Mouse (Mus musculus): ENCODE measurements around the gene Cox5b. TPM values are rescaled to one million over a fixed set of nuclear protein-coding genes. Genes with fewer than 3 reads are reported as not detected.
"Not testable (repeated sequence)": the region's sequence is repeated elsewhere in the genome, so short reads cannot be mapped to it uniquely, and the experiment has no call there.

Cox5b gene
- polyA plus RNA-seq, 1 experiment, result 313 TPM

GRCm38 (mm10) chr1:36657658-36658415 is 33.4 kb upstream of the Cox5b start:
- TF ChIP-seq CTCF (IDR thresholded peaks at IDR 0.05; ENCODE audit: control insufficient read depth, insufficient read depth, insufficient replicate concordance, low read depth, low read length), result no peak
- no peak for TF ChIP-seq POLR2A (IDR thresholded peaks at IDR 0.05; ENCODE audit: control insufficient read depth, low read depth, low read length)
- H3K36me3 ChIP-seq (ENCODE audit: control insufficient read depth, insufficient read depth, low read length), result peaks cover 1% of the 10 kb centered on the region
- no peak overlapping the region for H3K4me3 ChIP-seq (ENCODE audit: control insufficient read depth, low read depth, low read length)
- no peak overlapping the region for H3K27ac ChIP-seq (ENCODE audit: control insufficient read depth, insufficient read depth, low read depth, low read length)
- no peaks in the 10 kb centered on the region for H3K4me1 ChIP-seq (ENCODE audit: control insufficient read depth, insufficient read depth, low read length)
- no peaks in the 10 kb centered on the region for H3K27me3 ChIP-seq (ENCODE audit: control insufficient read depth, insufficient read depth, low read length)

DNA sequence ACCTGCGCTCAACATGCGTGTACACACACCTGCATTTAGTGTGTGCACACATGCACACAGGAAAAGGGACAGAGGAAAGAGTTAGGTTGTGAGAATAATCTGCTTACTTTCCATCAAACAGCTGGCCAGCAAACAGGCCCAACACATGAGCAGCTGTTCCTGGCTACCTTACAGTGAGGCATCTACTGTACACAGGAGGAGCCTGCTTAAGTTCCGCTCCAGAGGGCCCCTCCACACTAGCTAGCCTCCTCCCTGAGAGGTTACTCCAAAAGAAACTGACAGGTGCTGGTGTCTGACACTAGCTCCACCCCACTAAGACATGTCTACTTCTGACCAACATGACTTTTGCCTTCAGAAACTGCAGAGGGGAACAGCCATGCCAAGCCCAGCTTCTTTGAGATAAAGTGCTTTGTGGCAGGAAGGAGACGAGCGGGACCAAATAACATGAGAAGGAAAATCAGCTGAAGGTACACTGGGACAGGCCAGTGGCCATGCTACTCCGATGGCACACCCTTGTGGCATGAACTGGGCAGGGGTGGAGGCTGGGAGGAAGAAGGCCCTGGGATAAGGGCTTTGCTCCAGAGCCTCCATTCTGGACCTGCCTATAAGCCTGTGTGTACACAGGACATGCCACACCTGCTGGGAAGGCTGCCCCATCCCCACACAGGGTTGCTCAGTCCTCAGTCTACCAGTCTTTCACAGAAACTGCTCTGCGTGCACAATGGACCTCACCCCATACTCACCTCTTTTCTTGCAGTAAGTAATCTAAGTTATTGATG is 32.4 kb upstream of the Cox5b start:
- no peaks in the 10 kb centered on the region for H3K4me1 ChIP-seq (ENCODE audit: control insufficient read depth, insufficient read depth, low read length)
- H3K36me3 ChIP-seq (ENCODE audit: control insufficient read depth, insufficient read depth, low read length), result peaks cover 1% of the 10 kb centered on the region
- no peaks in the 10 kb centered on the region for H3K27me3 ChIP-seq (ENCODE audit: control insufficient read depth, insufficient read depth, low read length)
- no peak for TF ChIP-seq CTCF (IDR thresholded peaks at IDR 0.05; ENCODE audit: control insufficient read depth, insufficient read depth, insufficient replicate concordance, low read depth, low read length)
- TF ChIP-seq POLR2A (IDR thresholded peaks at IDR 0.05; ENCODE audit: control insufficient read depth, low read depth, low read length), result no peak
- H3K27ac ChIP-seq (ENCODE audit: control insufficient read depth, insufficient read depth, low read depth, low read length), result no peak overlapping the region
- H3K4me3 ChIP-seq (ENCODE audit: control insufficient read depth, low read depth, low read length), result no peak overlapping the region

GRCm38 (mm10) chr1:36664457-36664856 is 26.8 kb upstream of the Cox5b start:
- Histone ChIP-seq H3K4me3 (ENCODE audit: control insufficient read depth, low read depth, low read length) (no peak overlapping the region), H3K36me3 (ENCODE audit: control insufficient read depth, insufficient read depth, low read length) (no peaks in the 10 kb centered on the region; the same call in 1 of the 2 replicates), H3K27ac (ENCODE audit: control insufficient read depth, insufficient read depth, low read depth, low read length) (no peak overlapping the region), H3K27me3 (ENCODE audit: control insufficient read depth, insufficient read depth, low read length) (no peaks in the 10 kb centered on the region), H3K4me1 (ENCODE audit: control insufficient read depth, insufficient read depth, low read length) (peaks cover 2% of the 10 kb centered on the region; the same call in 1 of the 2 replicates)
- TF ChIP-seq CTCF (IDR thresholded peaks at IDR 0.05; ENCODE audit: control insufficient read depth, insufficient read depth, insufficient replicate concordance, low read depth, low read length), result no peak
- TF ChIP-seq POLR2A (IDR thresholded peaks at IDR 0.05; ENCODE audit: control insufficient read depth, low read depth, low read length), result no peak

DNA sequence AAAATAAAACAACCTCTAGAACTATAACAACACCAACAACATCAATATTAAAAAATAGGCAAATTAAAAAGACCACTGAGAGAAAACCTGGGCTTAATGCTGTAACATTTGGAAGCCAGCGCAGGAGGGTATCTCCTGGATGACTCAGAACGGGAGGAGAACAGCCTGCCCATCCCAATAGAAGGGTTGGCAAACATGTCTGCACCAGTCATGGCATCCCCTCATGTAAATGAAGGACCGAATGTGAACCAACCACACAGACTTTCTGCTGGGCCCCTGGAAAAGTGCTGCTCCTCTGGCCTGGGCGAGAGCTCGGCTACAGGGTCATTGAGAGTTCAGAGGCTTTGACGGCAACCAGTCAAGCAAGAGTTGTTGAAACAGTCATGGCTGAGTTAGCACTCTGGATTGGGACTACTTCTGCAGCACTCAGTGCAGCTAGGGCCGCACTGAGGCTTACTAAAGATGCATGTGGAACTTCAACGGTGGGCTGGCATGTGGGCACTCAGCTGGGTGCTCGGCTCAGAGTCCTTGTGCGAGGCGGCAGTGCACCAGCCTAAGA is 26.0 kb upstream of the Cox5b start:
- no peak for TF ChIP-seq POLR2A (IDR thresholded peaks at IDR 0.05; ENCODE audit: control insufficient read depth, low read depth, low read length)
- TF ChIP-seq CTCF (IDR thresholded peaks at IDR 0.05; ENCODE audit: control insufficient read depth, insufficient read depth, insufficient replicate concordance, low read depth, low read length), result no peak
- no peak overlapping the region for H3K4me3 ChIP-seq (ENCODE audit: control insufficient read depth, low read depth, low read length)

GRCm38 (mm10) chr1:36665934-36666333 is 25.3 kb upstream of the Cox5b start:
- peaks cover 2% of the 10 kb centered on the region; the same call in 1 of the 2 replicates for H3K36me3 ChIP-seq (ENCODE audit: control insufficient read depth, insufficient read depth, low read length)
- no peak for TF ChIP-seq POLR2A (IDR thresholded peaks at IDR 0.05; ENCODE audit: control insufficient read depth, low read depth, low read length)
- TF ChIP-seq CTCF (IDR thresholded peaks at IDR 0.05; ENCODE audit: control insufficient read depth, insufficient read depth, insufficient replicate concordance, low read depth, low read length), result no peak
- no peak overlapping the region for H3K27ac ChIP-seq (ENCODE audit: control insufficient read depth, insufficient read depth, low read depth, low read length)
- H3K4me1 ChIP-seq (ENCODE audit: control insufficient read depth, insufficient read depth, low read length), result peaks cover 2% of the 10 kb centered on the region; the same call in 1 of the 2 replicates
- H3K4me3 ChIP-seq (ENCODE audit: control insufficient read depth, low read depth, low read length), result no peak overlapping the region
- no peaks in the 10 kb centered on the region for H3K27me3 ChIP-seq (ENCODE audit: control insufficient read depth, insufficient read depth, low read length)

More for the DNA sequence above, 26.0 kb upstream of the Cox5b start:
- Histone ChIP-seq H3K36me3 (ENCODE audit: control insufficient read depth, insufficient read depth, low read length) (peaks cover 2% of the 10 kb centered on the region; the same call in 1 of the 2 replicates), H3K27ac (ENCODE audit: control insufficient read depth, insufficient read depth, low read depth, low read length) (no peak overlapping the region), H3K4me1 (ENCODE audit: control insufficient read depth, insufficient read depth, low read length) (peaks cover 2% of the 10 kb centered on the region; the same call in 1 of the 2 replicates), H3K27me3 (ENCODE audit: control insufficient read depth, insufficient read depth, low read length) (no peaks in the 10 kb centered on the region)

GRCm38 (mm10) chr1:36668007-36668406 is 23.2 kb upstream of the Cox5b start:
- not testable (repeated sequence) for H3K27ac ChIP-seq (ENCODE audit: control insufficient read depth, insufficient read depth, low read depth, low read length); H3K4me1 ChIP-seq (ENCODE audit: control insufficient read depth, insufficient read depth, low read length); H3K4me3 ChIP-seq (ENCODE audit: control insufficient read depth, low read depth, low read length); H3K27me3 ChIP-seq (ENCODE audit: control insufficient read depth, insufficient read depth, low read length); H3K36me3 ChIP-seq (ENCODE audit: control insufficient read depth, insufficient read depth, low read length)

GRCm38 (mm10) chr1:36670256-36670655 is 21.0 kb upstream of the Cox5b start:
- TF ChIP-seq CTCF (IDR thresholded peaks at IDR 0.05; ENCODE audit: control insufficient read depth, insufficient read depth, insufficient replicate concordance, low read depth, low read length) (no peak), POLR2A (IDR thresholded peaks at IDR 0.05; ENCODE audit: control insufficient read depth, low read depth, low read length) (no peak)
- no peak overlapping the region for H3K4me3 ChIP-seq (ENCODE audit: control insufficient read depth, low read depth, low read length)
- H3K27ac ChIP-seq (ENCODE audit: control insufficient read depth, insufficient read depth, low read depth, low read length), result no peak overlapping the region
- H3K4me1 ChIP-seq (ENCODE audit: control insufficient read depth, insufficient read depth, low read length), result peaks cover 2% of the 10 kb centered on the region; the same call in 1 of the 2 replicates
- no peaks in the 10 kb centered on the region for H3K27me3 ChIP-seq (ENCODE audit: control insufficient read depth, insufficient read depth, low read length)
- H3K36me3 ChIP-seq (ENCODE audit: control insufficient read depth, insufficient read depth, low read length), result peaks cover 2% of the 10 kb centered on the region; the same call in 1 of the 2 replicates

Data from testis, adult 2 months (tissue).